Mouse (Mus musculus): ENCODE data around the gene Xpo6. TPM values are rescaled to one million over a fixed set of nuclear protein-coding genes. Genes with fewer than 3 reads are reported as not detected.

The Xpo6 gene
- polyA plus RNA-seq, 1 experiment from 2014 or later, result 60.8 TPM

DNA sequence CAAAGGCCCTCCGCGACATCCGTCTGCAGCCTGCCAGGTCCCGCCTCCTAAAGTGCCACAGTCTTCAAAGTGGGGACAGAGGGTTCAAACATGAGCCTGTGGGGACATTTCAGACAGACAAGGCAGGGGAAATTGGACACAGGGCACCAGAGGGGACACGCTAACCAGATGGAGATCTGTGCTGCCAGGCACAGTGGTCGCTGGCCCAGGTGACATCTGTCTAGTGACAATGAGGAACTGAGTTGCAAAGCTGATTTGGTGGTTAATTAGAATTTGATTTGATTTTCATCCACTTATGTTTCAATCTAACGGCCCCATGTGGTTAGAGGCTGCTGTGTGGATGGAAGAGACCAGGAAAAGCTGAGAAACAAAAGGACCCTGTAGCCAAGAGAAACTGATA, 146.7 kb downstream of the Xpo6 start:
- Histone ChIP-seq H3K36me3 (replicated peaks; ENCODE audit: control insufficient read depth, insufficient read depth, low read depth, low read length) (no peaks in the 10 kb centered on the region), H3K27me3 (ENCODE audit: control insufficient read depth, insufficient read depth, low read length) (no peaks in the 10 kb centered on the region), H3K4me2 (ENCODE audit: low read depth, low read length) (no peak overlapping the region), H3K27ac (replicated peaks; ENCODE audit: low read depth, low read length) (no peak overlapping the region), H3K9ac (replicated peaks; ENCODE audit: low read length) (no peak overlapping the region), H3K4me3 (ENCODE audit: low read depth, low read length) (no peak overlapping the region), H3K4me1 (ENCODE audit: control insufficient read depth, insufficient read depth, low read length) (no peaks in the 10 kb centered on the region), H3K9me3 (replicated peaks; ENCODE audit: control insufficient read depth, low read length) (no peaks in the 10 kb centered on the region)
- ATAC-seq (replicated peaks; ENCODE audit: insufficient number of reproducible peaks, low FRiP score, low TSS enrichment, low read depth) (no peak), DNase-seq (ENCODE audit: low spot score) (no peak)
- WGBS, result 84% methylated on average over 7 of the region's 7 CpGs

DNA sequence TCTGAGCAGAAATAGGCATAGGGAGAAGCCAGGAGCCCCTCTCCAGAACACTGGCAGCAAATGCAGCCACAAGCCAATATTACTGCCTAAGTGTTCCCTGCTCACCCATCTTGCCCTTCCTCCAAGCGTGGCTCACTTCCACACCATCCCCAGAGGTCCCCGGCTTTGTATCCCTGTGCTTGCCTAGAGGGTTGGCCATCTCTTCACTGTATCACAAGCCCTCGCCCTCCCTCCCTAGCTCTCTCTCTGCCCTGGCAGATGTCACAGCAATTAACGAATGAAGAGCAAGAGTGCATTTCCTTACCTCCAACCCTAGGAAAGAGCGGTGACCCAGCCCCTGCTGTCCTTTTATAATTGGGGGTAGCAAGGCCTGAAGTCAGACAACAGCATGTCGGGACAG, 148.4 kb downstream of the Xpo6 start:
- no peak overlapping the region for H3K27ac ChIP-seq (replicated peaks; ENCODE audit: low read depth, low read length)
- WGBS, result 41% methylated on average over 6 of the region's 6 CpGs
- no peak overlapping the region for H3K9ac ChIP-seq (replicated peaks; ENCODE audit: low read length)
- H3K27me3 ChIP-seq (ENCODE audit: control insufficient read depth, insufficient read depth, low read length), result no peaks in the 10 kb centered on the region
- no peaks in the 10 kb centered on the region for H3K9me3 ChIP-seq (replicated peaks; ENCODE audit: control insufficient read depth, low read length)
- H3K4me3 ChIP-seq (ENCODE audit: low read depth, low read length), result no peak overlapping the region
- H3K36me3 ChIP-seq (replicated peaks; ENCODE audit: control insufficient read depth, insufficient read depth, low read depth, low read length), result no peaks in the 10 kb centered on the region
- H3K4me2 ChIP-seq (ENCODE audit: low read depth, low read length), result no peak overlapping the region
- DNase-seq (ENCODE audit: low spot score), result no peak
- no peak for ATAC-seq (replicated peaks; ENCODE audit: insufficient number of reproducible peaks, low FRiP score, low TSS enrichment, low read depth)
- no peaks in the 10 kb centered on the region for H3K4me1 ChIP-seq (ENCODE audit: control insufficient read depth, insufficient read depth, low read length)

Other genes starting within 250 kb of the Xpo6 start
- gene Gsg1l, start 118.1 kb downstream of the Xpo6 start, polyA plus RNA-seq (2014; fragmentation: Nextera tagmentation; extraction: Ambion mirVana), result 0.70 and 0.75 TPM in 2 replicates
- gene Sbk1, start 72.1 kb upstream of the Xpo6 start, polyA plus RNA-seq (2014; fragmentation: Nextera tagmentation; extraction: Ambion mirVana), result 88.3 and 101 TPM in 2 replicates
- gene Lat, start 169.1 kb upstream of the Xpo6 start, polyA plus RNA-seq (2014; fragmentation: Nextera tagmentation; extraction: Ambion mirVana), result 2.1 and 3.5 TPM in 2 replicates
- 31.5 and 35.0 TPM in 2 replicates for gene Spns1, start 176.9 kb upstream of the Xpo6 start, polyA plus RNA-seq (2014; fragmentation: Nextera tagmentation; extraction: Ambion mirVana)
- gene Nfatc2ip, start 196.2 kb upstream of the Xpo6 start, polyA plus RNA-seq (2014; fragmentation: Nextera tagmentation; extraction: Ambion mirVana), result 3.5 and 4.3 TPM in 2 replicates
- not detected in 2 replicates for gene Cd19, start 214.4 kb upstream of the Xpo6 start, polyA plus RNA-seq (2014; fragmentation: Nextera tagmentation; extraction: Ambion mirVana)
- gene Rabep2, start 228.3 kb upstream of the Xpo6 start, polyA plus RNA-seq (2014; fragmentation: Nextera tagmentation; extraction: Ambion mirVana), result 18.6 and 24.8 TPM in 2 replicates